ENCODE assay signal across 9 mouse cellular contexts in genomic region chr2:120158846-120159245, GRCm38 (mm10). TPM values are rescaled to one million over a fixed set of nuclear protein-coding genes. Genes with fewer than 3 reads are reported as not detected.
DNase-seq lines count a peak whose midpoint lies in the region; ATAC-seq and TF ChIP-seq lines count a peak whose summit lies in the region.
"Had no signal": no experiment of that assay in that cellular context is flagged by ENCODE, and none has a peak within 500 bp of the region (broad histone marks: within the 10 kb centered on the region; RNA-seq: fewer than 3 reads in every experiment).

No protein-coding gene starts in this region.

- no peak overlapping the region for H3K4me2 ChIP-seq in liver, embryonic 11.5 days
- no peak overlapping the region for H3K4me2 ChIP-seq in intestine, embryonic 15.5 days (replicated peaks)

- TF ChIP-seq CTCF in thymus, adult 2 months (IDR thresholded peaks at IDR 0.05; ENCODE audit: borderline replicate concordance, control insufficient read depth, extremely low read depth, insufficient read depth, low read length, poor library complexity), result no peak

- peaks cover 8% of the 10 kb centered on the region; the same call in 1 of the 2 replicates for H3K4me1 ChIP-seq in liver, embryonic 11.5 days (replicated peaks; ENCODE audit: control insufficient read depth, insufficient read depth, low read length)
- H3K4me1 ChIP-seq in thymus, adult 2 months (replicated peaks; ENCODE audit: control insufficient read depth, insufficient read depth, low read length), result peaks cover 9% of the 10 kb centered on the region
- H3K4me1 ChIP-seq in intestine, embryonic 15.5 days (replicated peaks), result no peaks in the 10 kb centered on the region

- no peak overlapping the region for H3K4me3 ChIP-seq in liver, embryonic 11.5 days (ENCODE audit: low read depth, low read length)
- no peak overlapping the region for H3K4me3 ChIP-seq in thymus, adult 2 months (ENCODE audit: control insufficient read depth, insufficient read depth, low read length)
- no peak overlapping the region for H3K4me3 ChIP-seq in intestine, embryonic 15.5 days (replicated peaks)
- H3K4me3 ChIP-seq: layer of hippocampus, adult 2 months had no signal

- no peaks in the 10 kb centered on the region for H3K9me3 ChIP-seq in liver, embryonic 11.5 days (ENCODE audit: control insufficient read depth, low read length)
- H3K9me3 ChIP-seq in intestine, embryonic 15.5 days, result no peaks in the 10 kb centered on the region

- H3K36me3 ChIP-seq in liver, embryonic 11.5 days (ENCODE audit: control insufficient read depth, insufficient read depth, low read length), result no peaks in the 10 kb centered on the region
- no peaks in the 10 kb centered on the region for H3K36me3 ChIP-seq in thymus, adult 2 months (ENCODE audit: control insufficient read depth, insufficient read depth, low read length)
- H3K36me3 ChIP-seq in intestine, embryonic 15.5 days, result no peaks in the 10 kb centered on the region

- no peaks in the 10 kb centered on the region for H3K27me3 ChIP-seq in liver, embryonic 11.5 days (replicated peaks; ENCODE audit: control insufficient read depth, insufficient read depth, low read length)
- H3K27me3 ChIP-seq in thymus, adult 2 months (ENCODE audit: control insufficient read depth, insufficient read depth, low read length), result no peaks in the 10 kb centered on the region
- H3K27me3 ChIP-seq in intestine, embryonic 15.5 days (replicated peaks), result no peaks in the 10 kb centered on the region

- peak; percentile 15 for DNase-seq in CD4-positive, CD25-positive, alpha-beta regulatory T cell, adult 2 months (ENCODE audit: low read depth, low spot score)
- peak; percentile 39 for DNase-seq in liver
- DNase-seq in liver, embryonic 11.5 days (ENCODE audit: low spot score), result no peak
- DNase-seq in kidney, postnatal 14 days, result peak; percentile 48
- DNase-seq in thymus, adult 2 months, result peak; percentile 71
- no peak for DNase-seq in right cerebral cortex, postnatal 14 days

- H3K27ac ChIP-seq in liver, embryonic 11.5 days (ENCODE audit: low read depth, low read length), result no peak overlapping the region
- no peak overlapping the region for H3K27ac ChIP-seq in thymus, adult 2 months (ENCODE audit: control insufficient read depth, insufficient read depth, low read length)
- no peak overlapping the region for H3K27ac ChIP-seq in intestine, embryonic 15.5 days
- H3K27ac ChIP-seq: layer of hippocampus, adult 2 months had no signal

- no peak for TF ChIP-seq POLR2A in thymus, adult 2 months (IDR thresholded peaks at IDR 0.05; ENCODE audit: control insufficient read depth, extremely low read depth, insufficient read depth, low read length, poor library complexity)

- H3K9ac ChIP-seq in liver, embryonic 11.5 days (ENCODE audit: low read depth, low read length), result no peak overlapping the region
- no peak overlapping the region for H3K9ac ChIP-seq in intestine, embryonic 15.5 days

- no peak for ATAC-seq in CD4-positive, CD25-positive, alpha-beta regulatory T cell, adult 4 months
- ATAC-seq in liver, embryonic 11.5 days (replicated peaks; ENCODE audit: low FRiP score), result no peak
- no peak for ATAC-seq in intestine, embryonic 15.5 days

- 55% methylated on average over 1 of the region's 1 CpGs for WGBS in liver, embryonic 11.5 days
- WGBS in thymus, adult 2 months, result 13% methylated on average over 1 of the region's 1 CpGs
- 45% methylated on average over 1 of the region's 1 CpGs for WGBS in intestine, embryonic 15.5 days

RNA-seq across cellular contexts. Expression of gene Ehd4, which starts 4.4 kb away (rescaled TPM):
- polyA plus RNA-seq in CD4-positive, CD25-positive, alpha-beta regulatory T cell, adult 4 months (2017; shearing (Covaris generic)), result 1 to 10 TPM; 6.6 to 8.5 TPM
- 24.1 and 26.7 TPM in 2 replicates for polyA plus RNA-seq in liver, embryonic 11.5 days (2014; fragmentation: Nextera tagmentation; extraction: Ambion mirVana)
- 17.6 and 24.3 TPM in 2 replicates for polyA plus RNA-seq in thymus, adult 2 months (2012; rRNA removed)
- polyA plus RNA-seq in intestine, embryonic 15.5 days (2015; fragmentation: Nextera tagmentation; extraction: Ambion mirVana), result 50.0 and 50.1 TPM in 2 replicates

Comparison
In these comparisons a context has a peak if more than half of its experiments do, and no peak if none do; other contexts are left out.
1. DNase-seq: peak in CD4-positive, CD25-positive, alpha-beta regulatory T cell, adult 2 months (single experiment), liver (single experiment), kidney, postnatal 14 days (single experiment) and thymus, adult 2 months (single experiment); none in liver, embryonic 11.5 days (single experiment) and right cerebral cortex, postnatal 14 days (single experiment).